8 mouse cellular contexts compared by ENCODE assay signal in the genomic region with DNA sequence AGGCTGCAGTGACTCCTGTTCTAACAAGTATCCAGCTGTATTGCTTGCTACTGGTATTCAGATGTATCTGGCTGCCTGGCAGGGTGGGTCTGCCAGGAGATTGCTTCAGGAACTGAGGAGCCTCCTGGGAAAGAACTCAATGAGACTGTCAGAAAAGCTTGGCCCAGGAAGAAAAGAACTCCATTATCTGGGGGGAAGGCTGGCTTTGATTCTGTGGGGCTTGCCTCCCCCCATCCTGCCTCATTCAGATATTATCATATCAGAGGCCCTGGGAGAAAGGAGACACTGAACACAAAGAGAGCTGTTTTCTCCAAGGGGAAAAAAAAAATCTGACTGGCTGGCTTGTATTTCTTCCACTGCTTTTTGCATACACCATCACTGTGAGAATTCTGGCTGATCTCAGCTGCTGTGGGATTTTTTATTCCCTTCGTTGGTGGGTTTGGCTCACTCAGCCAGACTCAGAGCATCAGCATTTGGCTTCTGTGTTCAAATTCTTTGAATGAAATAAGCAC.
DNase-seq lines count a peak whose midpoint lies in the region; ATAC-seq and TF ChIP-seq lines count a peak whose summit lies in the region.

No protein-coding gene starts in this region.

- no peaks in the 10 kb centered on the region for H3K36me3 ChIP-seq in heart, embryonic 13.5 days
- H3K36me3 ChIP-seq in limb, embryonic 15.5 days, result no peaks in the 10 kb centered on the region

- no peak overlapping the region for H3K9ac ChIP-seq in heart, embryonic 13.5 days
- no peak overlapping the region for H3K9ac ChIP-seq in limb, embryonic 15.5 days

- ATAC-seq in heart, embryonic 13.5 days (ENCODE audit: extremely low read depth, insufficient number of reproducible peaks, low FRiP score, low TSS enrichment), result no peak
- ATAC-seq in limb, embryonic 15.5 days (ENCODE audit: insufficient number of reproducible peaks, low FRiP score, low TSS enrichment, low read depth), result 0 out of 2 replicates have a peak, but pooled peaks have one; percentile 55

- no peaks in the 10 kb centered on the region for H3K27me3 ChIP-seq in heart, embryonic 13.5 days (replicated peaks)
- no peaks in the 10 kb centered on the region for H3K27me3 ChIP-seq in limb, embryonic 15.5 days

- H3K4me1 ChIP-seq in heart, embryonic 13.5 days, result peaks cover 10% of the 10 kb centered on the region
- peaks cover 3% of the 10 kb centered on the region for H3K4me1 ChIP-seq in limb, embryonic 15.5 days
- H3K4me1 ChIP-seq in lung, adult 2 months (ENCODE audit: control insufficient read depth, insufficient read depth, low read length), result no peaks in the 10 kb centered on the region

- H3K9me3 ChIP-seq in heart, embryonic 13.5 days, result peaks cover 12% of the 10 kb centered on the region
- peaks cover 3% of the 10 kb centered on the region; the same call in 1 of the 2 replicates for H3K9me3 ChIP-seq in limb, embryonic 15.5 days

- TF ChIP-seq POLR2A in lung, adult 2 months (IDR thresholded peaks at IDR 0.05; ENCODE audit: borderline replicate concordance, extremely low read depth, low read depth, low read length), result no peak

- peak overlapping the region; percentile 46; the same call in 1 of the 2 replicates for H3K27ac ChIP-seq in heart, embryonic 13.5 days (replicated peaks)
- peak overlapping the region; percentile 33; the same call in 1 of the 2 replicates for H3K27ac ChIP-seq in limb, embryonic 15.5 days

- H3K4me2 ChIP-seq in heart, embryonic 13.5 days, result no peak overlapping the region
- no peak overlapping the region for H3K4me2 ChIP-seq in limb, embryonic 15.5 days

- H3K4me3 ChIP-seq in heart, embryonic 13.5 days, result no peak overlapping the region
- H3K4me3 ChIP-seq in limb, embryonic 15.5 days, result no peak overlapping the region
- H3K4me3 ChIP-seq in lung, adult 2 months (replicated peaks; ENCODE audit: extremely low read depth, low read depth, low read length), result no peak overlapping the region

- TF ChIP-seq CTCF in lung, adult 2 months (IDR thresholded peaks at IDR 0.05; ENCODE audit: insufficient read depth, low read length), result no peak

- WGBS in heart, embryonic 13.5 days, result 47% methylated on average over 1 of the region's 1 CpGs
- 33% methylated on average over 1 of the region's 1 CpGs for WGBS in limb, embryonic 15.5 days
- 43% methylated on average over 1 of the region's 1 CpGs for WGBS in lung, adult 2 months

- DNase-seq in adrenal gland, postnatal 14 days, result peak; percentile 31
- no peak for DNase-seq in adrenal gland, postnatal 36 days
- DNase-seq in fat pad, adult 2 months (ENCODE audit: extremely low read depth, low read depth, low spot score), result peak; percentile 40
- no peak for DNase-seq in spleen, postnatal 14 days (ENCODE audit: low spot score in 2 of 2)
- DNase-seq in adrenal gland, adult 2 months, result no peak
- DNase-seq in lung, adult 2 months, result no peak

Comparison
In these comparisons a context has a peak if more than half of its experiments do, and no peak if none do; other contexts are left out.
1. DNase-seq: peak in adrenal gland, postnatal 14 days (single experiment) and fat pad, adult 2 months (single experiment); none in adrenal gland, postnatal 36 days (0 of 2), spleen, postnatal 14 days (0 of 2), adrenal gland, adult 2 months (single experiment) and lung, adult 2 months (single experiment).